Mouse (Mus musculus) megakaryocyte-erythroid progenitor cell, adult 5-6 weeks (primary cell): ENCODE data around the gene Fthl17c. TPM values are rescaled to one million over a fixed set of nuclear protein-coding genes. Genes with fewer than 3 reads are reported as not detected.
"Not testable (repeated sequence)": the region's sequence is repeated elsewhere in the genome, so short reads cannot be mapped to it uniquely, and the experiment has no call there.

Experiments used
- ATAC-seq: replicated peaks from 2 replicates; pipeline ENCODE4 v1.8.0; 2016; ENCODE audit warnings: mild to moderate bottlenecking, inconsistent platforms; ENCODE audit not compliant: severe bottlenecking, poor library complexity, low FRiP score, low TSS enrichment
- total RNA-seq, 2 experiments: library from RNA; stranded (forward) in 1 of 2; stranded (reverse) in 1 of 2; fragments of 200-1000, 215-1000 nt in 1 of 2; fragments of >200 nt in 1 of 2; fragmentation: Nextera tagmentation in 1 of 2; gene quantifications; 2 replicates each; pipeline ENCODE4 v1.2.3; 2014 to 2017

Fthl17c gene
- total RNA-seq (2014; fragmentation: Nextera tagmentation) (not detected in 2 replicates), total RNA-seq (2017) (not detected in 2 replicates)

- not testable (repeated sequence) for ATAC-seq
These were observed at the start of gene Fthl17c for GRCm38 (mm10) chrX:8976459-8976858. Fthl17c (minus strand) TSS chrX:8976559.

GRCm38 (mm10) chrX:9019481-9019880 lies 43.1 kb upstream of the Fthl17c start:
- no peak for ATAC-seq

- no peak for ATAC-seq
These were observed 39.7 kb upstream of the Fthl17c start for GRCm38 (mm10) chrX:9016079-9016478.

GRCm38 (mm10) chrX:8986655-8987054 lies 10.3 kb upstream of the Fthl17c start, which contains the start of gene Fthl17d:
Fthl17d (minus strand) TSS chrX:8986755.
- ATAC-seq, result not testable (repeated sequence)

- not testable (repeated sequence) for ATAC-seq
These were observed 11.7 kb downstream of the Fthl17c start for GRCm38 (mm10) chrX:8964618-8965017.

- not testable (repeated sequence) for ATAC-seq
These were observed 13.5 kb downstream of the Fthl17c start, which contains the start of gene Fthl17b for GRCm38 (mm10) chrX:8962875-8963274. Fthl17b (minus strand) TSS chrX:8962975.

- ATAC-seq, result not testable (repeated sequence)
These were observed 28.1 kb downstream of the Fthl17c start for GRCm38 (mm10) chrX:8948130-8948805.

GRCm38 (mm10) chrX:8944041-8944440 lies 32.3 kb downstream of the Fthl17c start:
- ATAC-seq, result no peak

GRCm38 (mm10) chrX:8927308-8927707 lies 49.1 kb downstream of the Fthl17c start:
- no peak for ATAC-seq

Other genes starting within 250 kb of the Fthl17c start
- not detected in 2 replicates for gene Ssx9, start 228.1 kb downstream of the Fthl17c start, total RNA-seq (2014; fragmentation: Nextera tagmentation)
- not detected in 2 replicates for gene Ssx9, start 228.1 kb downstream of the Fthl17c start, total RNA-seq (2017)
- gene Ssxb5, start 172.9 kb downstream of the Fthl17c start, total RNA-seq (2014; fragmentation: Nextera tagmentation), result not detected in 2 replicates
- not detected in 2 replicates for gene Ssxb5, start 172.9 kb downstream of the Fthl17c start, total RNA-seq (2017)
- gene Gm6592, start 132.6 kb downstream of the Fthl17c start, total RNA-seq (2014; fragmentation: Nextera tagmentation), result not detected in 2 replicates
- not detected in 2 replicates for gene Gm6592, start 132.6 kb downstream of the Fthl17c start, total RNA-seq (2017)
- not detected in 2 replicates for gene Gm5751, start 102.3 kb downstream of the Fthl17c start, total RNA-seq (2014; fragmentation: Nextera tagmentation)
- gene Gm5751, start 102.3 kb downstream of the Fthl17c start, total RNA-seq (2017), result not detected in 2 replicates
- gene B630019K06Rik, start 84.2 kb downstream of the Fthl17c start, total RNA-seq (2014; fragmentation: Nextera tagmentation), result 0.89 and 1.6 TPM in 2 replicates
- gene B630019K06Rik, start 84.2 kb downstream of the Fthl17c start, total RNA-seq (2017), result 0.46 TPM in 1 of 2 replicates, not detected in the other
- not detected in 2 replicates for gene Fthl17b, start 13.6 kb downstream of the Fthl17c start, total RNA-seq (2014; fragmentation: Nextera tagmentation)
- gene Fthl17b, start 13.6 kb downstream of the Fthl17c start, total RNA-seq (2017), result not detected in 2 replicates
- gene Fthl17d, start 10.2 kb upstream of the Fthl17c start, total RNA-seq (2014; fragmentation: Nextera tagmentation), result not detected in 2 replicates
- not detected in 2 replicates for gene Fthl17d, start 10.2 kb upstream of the Fthl17c start, total RNA-seq (2017)
- gene Fthl17e, start 56.9 kb upstream of the Fthl17c start, total RNA-seq (2014; fragmentation: Nextera tagmentation), result not detected in 2 replicates
- gene Fthl17e, start 56.9 kb upstream of the Fthl17c start, total RNA-seq (2017), result not detected in 2 replicates
- gene Fthl17f, start 86.5 kb upstream of the Fthl17c start, total RNA-seq (2014; fragmentation: Nextera tagmentation), result not detected in 2 replicates
- not detected in 2 replicates for gene Fthl17f, start 86.5 kb upstream of the Fthl17c start, total RNA-seq (2017)
- gene 4930402K13Rik, start 128.0 kb upstream of the Fthl17c start, total RNA-seq (2014; fragmentation: Nextera tagmentation), result not detected in 2 replicates
- not detected in 2 replicates for gene 4930402K13Rik, start 128.0 kb upstream of the Fthl17c start, total RNA-seq (2017)
- gene Lancl3, start 223.3 kb upstream of the Fthl17c start, total RNA-seq (2014; fragmentation: Nextera tagmentation), result 0.07 TPM in 1 of 2 replicates, not detected in the other
- not detected in 2 replicates for gene Lancl3, start 223.3 kb upstream of the Fthl17c start, total RNA-seq (2017)